Mouse (Mus musculus) thymus, adult 2 months (tissue): ENCODE measurements around the gene Fam43a.

Source experiments
- CTCF ChIP-seq: fragments of 200-500 bp; IDR thresholded peaks from 2 replicates; pipeline ENCODE4 v1.5.1; 2012; ENCODE audit warnings: mild to moderate bottlenecking, control low read depth, low read length, moderate library complexity, borderline replicate concordance; ENCODE audit not compliant: control insufficient read depth, poor library complexity, insufficient read depth; ENCODE audit errors: extremely low read depth
- POLR2A ChIP-seq: fragments of 200-500 bp; IDR thresholded peaks from 2 replicates; pipeline ENCODE4 v1.6.1; 2012; ENCODE audit warnings: mild to moderate bottlenecking, low read length, control low read depth, moderate library complexity; ENCODE audit not compliant: control insufficient read depth, poor library complexity, insufficient read depth; ENCODE audit errors: extremely low read depth

DNA sequence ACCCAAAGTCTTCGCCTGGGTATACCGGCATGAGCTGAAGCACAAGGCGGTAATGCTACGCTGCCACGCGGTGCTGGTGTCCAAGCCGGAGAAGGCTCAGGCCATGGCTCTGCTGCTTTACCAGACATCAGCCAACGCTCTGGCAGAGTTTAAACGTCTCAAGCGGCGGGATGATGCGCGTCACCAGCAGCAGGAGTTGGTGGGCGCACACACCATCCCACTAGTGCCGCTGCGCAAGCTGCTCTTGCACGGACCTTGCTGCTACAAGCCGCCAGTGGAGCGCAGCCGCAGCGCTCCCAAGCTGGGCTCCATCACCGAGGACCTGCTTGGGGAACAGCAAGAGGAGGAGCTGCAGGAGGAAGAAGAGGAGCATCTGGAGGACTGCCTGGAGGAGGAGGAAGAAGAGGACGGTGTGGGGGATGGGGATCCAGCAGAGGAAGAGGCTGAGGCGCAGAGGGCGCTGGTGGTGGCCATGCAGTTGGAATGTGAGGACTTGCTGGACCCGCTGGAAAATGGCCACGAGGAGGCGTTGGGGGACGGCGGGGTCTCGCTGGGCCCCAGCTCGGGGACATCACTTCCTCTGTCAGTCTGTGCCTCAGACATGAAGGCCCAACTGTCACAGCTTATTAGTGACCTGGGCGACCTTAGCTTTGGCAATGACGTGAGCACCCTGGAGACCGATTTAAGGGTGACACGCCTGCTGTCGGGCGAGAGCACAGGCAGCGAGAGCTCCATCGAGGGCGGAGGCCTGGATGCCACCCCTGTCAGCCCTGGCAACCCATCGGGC, 1.7 kb downstream of the Fam43a start:
- TF ChIP-seq CTCF (0 out of 2 replicates have a peak, but pooled peaks have one; percentile 13), POLR2A (no peak)
